Mouse (Mus musculus): Measurements from ENCODE around the gene Ccdc175. TPM values are rescaled to one million over a fixed set of nuclear protein-coding genes. Genes with fewer than 3 reads are reported as not detected.

Ccdc175 gene
- total RNA-seq, 4 experiments from 2014 or later: not detected

Small RNA genes within 50 kb of the gene (microRNA-seq; reads per million reads assigned to microRNA genes)
- 0 reads per million in 2 experiments for gene Gm24466

Other genes with a start within 250 kb of the Ccdc175 start
- 10 to 100 TPM; 13.7 to 16.2 (median 14.6) TPM for gene Gpr135, start 113.9 kb downstream of the Ccdc175 start, total RNA-seq (2022)
- 1 to 10 TPM; 2.2 to 4.5 (median 3.2) TPM for gene L3hypdh, start 99.6 kb downstream of the Ccdc175 start, total RNA-seq (2022)
- gene Jkamp, start 99.4 kb downstream of the Ccdc175 start, total RNA-seq (2022): 10 to 100 TPM; 47.1 to 57.3 (median 55.3) TPM
- 1,000 to 10,000 TPM; 1,330 to 1,358 (median 1,352) TPM for gene Rtn1, start 224.0 kb upstream of the Ccdc175 start, total RNA-seq (2022)

Data from left cerebral cortex, adult 8-10 months (tissue).